Mouse (Mus musculus) midbrain, postnatal 0 days (tissue): ENCODE data around the gene Prm3. TPM values are rescaled to one million over a fixed set of nuclear protein-coding genes. Genes with fewer than 3 reads are reported as not detected.

Source experiments
- ATAC-seq: fragments of 200-750 bp; cut with Nextera tagmentation; 2 replicates; pipeline ENCODE4 v1.8.0; 2017; ENCODE audit warnings: moderate number of reproducible peaks, mild to moderate bottlenecking, moderate TSS enrichment, moderate library complexity; ENCODE audit not compliant: low FRiP score
- DNase-seq: peaks from one replicate; pipeline ENCODE4 v3.0.0-alpha.2; 2015; ENCODE audit warnings: low spot score
- H3K27ac ChIP-seq: fragments of 300-500 bp; sonication (generic); 2 replicates; pipeline ENCODE4 v1.5.1; 2014; ENCODE audit warnings: low read depth, mild to moderate bottlenecking, low read length, mixed read lengths
- H3K27me3 ChIP-seq: fragments of 300-500 bp; sonication (generic); 2 replicates; pipeline ENCODE4 v1.6.1; 2014; ENCODE audit warnings: low read length, control low read depth, mixed read lengths; ENCODE audit not compliant: insufficient read depth
- H3K36me3 ChIP-seq: fragments of 300-500 bp; sonication (generic); 2 replicates; pipeline ENCODE4 v1.6.1; 2014; ENCODE audit warnings: low read length, control low read depth, mixed read lengths; ENCODE audit not compliant: insufficient read depth
- H3K4me1 ChIP-seq: fragments of 300-500 bp; sonication (generic); 2 replicates; pipeline ENCODE4 v1.6.1; 2014; ENCODE audit warnings: mild to moderate bottlenecking, control low read depth, antibody characterized with exemption, low read length, mixed read lengths; ENCODE audit not compliant: insufficient read depth
- H3K4me2 ChIP-seq: fragments of 300-500 bp; sonication (generic); 2 replicates; pipeline ENCODE4 v1.6.1; 2014; ENCODE audit warnings: low read depth, mild to moderate bottlenecking, low read length, mixed read lengths; ENCODE audit not compliant: poor library complexity, severe bottlenecking
- H3K4me3 ChIP-seq: fragments of 300-500 bp; sonication (generic); 2 replicates; pipeline ENCODE4 v1.5.1; 2014; ENCODE audit warnings: low read depth, mild to moderate bottlenecking, low read length, moderate library complexity
- H3K9ac ChIP-seq: fragments of 300-500 bp; sonication (generic); replicated peaks from 2 replicates; pipeline ENCODE4 v1.6.1; 2014; ENCODE audit warnings: mild to moderate bottlenecking, low read length, moderate library complexity, mixed read lengths; ENCODE audit not compliant: poor library complexity, severe bottlenecking
- H3K9me3 ChIP-seq: fragments of 300-500 bp; sonication (generic); 2 replicates; pipeline ENCODE4 v1.6.1; 2016; ENCODE audit warnings: low read length, control low read depth
- CTCF ChIP-seq: IDR thresholded peaks from 2 replicates; pipeline ENCODE4 v1.5.1; 2016; ENCODE audit warnings: antibody characterized with exemption, mild to moderate bottlenecking
- WGBS: fragments of 180-500 bp; shearing (Covaris S2); extraction: QIAGEN DNeasy Blood & Tissue Kit; methylation state at CpG from one replicate; pipeline ENCODE4 v1.1.7; 2014; 5-methylcytosine and 5-hydroxymethylcytosine counted together
- polyA plus RNA-seq: library from polyadenylated mRNA; unstranded; fragments of >200 nt; fragmentation: Nextera tagmentation; extraction: Ambion mirVana; gene quantifications from 2 replicates; pipeline ENCODE4 v1.2.1, GENCODE M21; 2015
- total RNA-seq: library from RNA; depleted of rRNA; stranded (reverse); fragments of >200 nt; gene quantifications from 2 replicates; pipeline ENCODE4 v1.2.3, GENCODE M21; 2014; rRNA removed

Gene Prm3
- total RNA-seq (not detected in 2 replicates), polyA plus RNA-seq (not detected in 2 replicates)

GRCm38 (mm10) chr16:10790702-10791101 lies at the start of gene Prm3:
TSS of gene Prm3 (minus strand) at chr16:10790914.
- Histone ChIP-seq H3K36me3 (no peaks in the 10 kb centered on the region), H3K4me2 (no peak within 1 kb of the TSS), H3K27ac (no peak within 1 kb of the TSS), H3K9ac (no peak within 1 kb of the TSS), H3K9me3 (no peaks in the 10 kb centered on the region), H3K27me3 (no peaks in the 10 kb centered on the region), H3K4me3 (no peak within 1 kb of the TSS), H3K4me1 (no peaks in the 10 kb centered on the region)
- no peak for TF ChIP-seq CTCF
- ATAC-seq (no peak), DNase-seq (no peak)
- 81% methylated on average over 9 of the region's 9 CpGs for WGBS

- DNase-seq, result no peak
- Histone ChIP-seq H3K9me3 (no peaks in the 10 kb centered on the region), H3K27ac (no peak overlapping the region), H3K4me1 (no peaks in the 10 kb centered on the region; the same call in 1 of the 2 replicates), H3K36me3 (no peaks in the 10 kb centered on the region), H3K9ac (no peak overlapping the region), H3K4me2 (no peak overlapping the region), H3K4me3 (no peak overlapping the region), H3K27me3 (0 out of 2 replicates have a peak, but pooled peaks cover 3% of the 10 kb centered on the region)
- ATAC-seq, result no peak
- TF ChIP-seq CTCF, result no peak
- WGBS, result 83% methylated on average over 12 of the region's 14 CpGs
These were observed 49.3 kb upstream of the Prm3 start for GRCm38 (mm10) chr16:10840018-10840417.

DNA sequence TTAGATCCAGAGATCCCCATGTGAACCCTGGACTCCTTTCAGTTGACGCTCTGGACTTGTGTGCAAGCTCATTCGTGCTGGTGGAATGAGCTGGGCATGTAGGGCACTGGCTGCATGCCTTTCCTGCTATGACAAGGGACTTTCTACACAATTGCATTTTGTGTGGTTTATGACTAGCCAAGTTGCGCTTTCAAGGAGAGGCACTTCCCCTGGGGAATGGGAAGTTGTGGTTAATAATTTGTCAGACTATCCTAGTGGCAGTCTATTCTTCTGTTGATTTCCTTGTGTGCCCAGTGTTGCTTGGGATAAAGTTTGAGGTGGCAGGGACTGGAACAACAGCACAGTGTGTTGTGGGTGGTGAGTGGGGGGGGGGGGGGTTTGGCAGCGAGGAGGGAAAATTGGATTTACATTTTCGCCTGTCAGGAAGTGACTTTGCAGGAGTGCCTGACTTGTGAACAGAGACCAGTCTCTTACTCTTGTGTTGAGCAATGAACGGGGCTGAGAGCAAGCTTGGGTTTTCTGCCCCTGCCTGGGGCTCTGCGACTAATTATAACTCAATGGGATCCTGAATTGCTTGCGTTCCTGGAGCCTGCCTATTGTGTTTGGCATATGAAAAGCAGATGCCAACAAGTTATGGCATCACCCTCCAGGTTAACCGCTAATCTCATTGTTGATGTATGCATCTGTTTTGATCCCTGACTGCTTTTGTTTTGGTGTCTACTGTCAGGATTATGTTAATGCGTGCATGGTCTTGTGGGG lies 48.0 kb upstream of the Prm3 start:
- 0 out of 2 replicates have a peak, but pooled peaks cover 4% of the 10 kb centered on the region for H3K27me3 ChIP-seq
- no peak overlapping the region for H3K27ac ChIP-seq
- WGBS, result 36% methylated on average over 10 of the region's 10 CpGs
- no peaks in the 10 kb centered on the region for H3K36me3 ChIP-seq
- no peak for TF ChIP-seq CTCF
- no peak overlapping the region for H3K9ac ChIP-seq
- DNase-seq, result no peak
- H3K4me1 ChIP-seq, result no peaks in the 10 kb centered on the region; the same call in 1 of the 2 replicates
- H3K4me2 ChIP-seq, result no peak overlapping the region
- H3K9me3 ChIP-seq, result no peaks in the 10 kb centered on the region
- no peak overlapping the region for H3K4me3 ChIP-seq
- ATAC-seq, result no peak

- Histone ChIP-seq H3K27me3 (0 out of 2 replicates have a peak, but pooled peaks cover 4% of the 10 kb centered on the region), H3K36me3 (no peaks in the 10 kb centered on the region), H3K4me1 (no peaks in the 10 kb centered on the region; the same call in 1 of the 2 replicates), H3K27ac (no peak overlapping the region), H3K4me2 (no peak overlapping the region), H3K9me3 (no peaks in the 10 kb centered on the region), H3K9ac (no peak overlapping the region), H3K4me3 (no peak overlapping the region)
- 87% methylated on average over 1 of the region's 1 CpGs for WGBS
- DNase-seq, result no peak
- ATAC-seq, result no peak
- TF ChIP-seq CTCF, result no peak
These were observed 47.2 kb upstream of the Prm3 start for GRCm38 (mm10) chr16:10837903-10838302.

- no peak overlapping the region for H3K4me3 ChIP-seq
- no peak overlapping the region for H3K4me2 ChIP-seq
- H3K9me3 ChIP-seq, result no peaks in the 10 kb centered on the region
- TF ChIP-seq CTCF, result no peak
- no peak overlapping the region for H3K9ac ChIP-seq
- H3K4me1 ChIP-seq, result no peaks in the 10 kb centered on the region; the same call in 1 of the 2 replicates
- DNase-seq (no peak), ATAC-seq (no peak)
- 93% methylated on average over 3 of the region's 3 CpGs for WGBS
- H3K36me3 ChIP-seq, result no peaks in the 10 kb centered on the region
- H3K27ac ChIP-seq, result no peak overlapping the region
- H3K27me3 ChIP-seq, result 0 out of 2 replicates have a peak, but pooled peaks cover 4% of the 10 kb centered on the region
These were observed 46.5 kb upstream of the Prm3 start for GRCm38 (mm10) chr16:10837250-10837649.

- no peaks in the 10 kb centered on the region for H3K36me3 ChIP-seq
- no peak for ATAC-seq
These were observed 45.7 kb upstream of the Prm3 start for GRCm38 (mm10) chr16:10836388-10836787.

More at GRCm38 (mm10) chr16:10836388-10836787, 45.7 kb upstream of the Prm3 start:
- 0 out of 2 replicates have a peak, but pooled peaks cover 4% of the 10 kb centered on the region for H3K27me3 ChIP-seq
- H3K9ac ChIP-seq, result no peak overlapping the region
- no peak for TF ChIP-seq CTCF
- no peak for DNase-seq
- H3K4me3 ChIP-seq, result no peak overlapping the region
- H3K9me3 ChIP-seq, result no peaks in the 10 kb centered on the region
- H3K4me2 ChIP-seq, result no peak overlapping the region
- H3K4me1 ChIP-seq, result no peaks in the 10 kb centered on the region; the same call in 1 of the 2 replicates
- no peak overlapping the region for H3K27ac ChIP-seq
- 96% methylated on average over 3 of the region's 3 CpGs for WGBS
